Mouse (Mus musculus) C2C12 (cell line): ENCODE data around the gene Frmd8.

ENCODE experiments used
- CTCF ChIP-seq: IDR thresholded peaks from one replicate; pipeline ENCODE4 v1.5.1; 2011; ENCODE audit not compliant: control insufficient read depth, insufficient read depth, insufficient read length
- MAX ChIP-seq: IDR thresholded peaks from one replicate; pipeline ENCODE4 v1.6.1; 2011; ENCODE audit warnings: mild to moderate bottlenecking, control low read depth
- USF1 ChIP-seq: IDR thresholded peaks from one replicate; pipeline ENCODE4 v1.6.1; 2011; ENCODE audit warnings: low read depth, mild to moderate bottlenecking, control low read depth, moderate library complexity

DNA sequence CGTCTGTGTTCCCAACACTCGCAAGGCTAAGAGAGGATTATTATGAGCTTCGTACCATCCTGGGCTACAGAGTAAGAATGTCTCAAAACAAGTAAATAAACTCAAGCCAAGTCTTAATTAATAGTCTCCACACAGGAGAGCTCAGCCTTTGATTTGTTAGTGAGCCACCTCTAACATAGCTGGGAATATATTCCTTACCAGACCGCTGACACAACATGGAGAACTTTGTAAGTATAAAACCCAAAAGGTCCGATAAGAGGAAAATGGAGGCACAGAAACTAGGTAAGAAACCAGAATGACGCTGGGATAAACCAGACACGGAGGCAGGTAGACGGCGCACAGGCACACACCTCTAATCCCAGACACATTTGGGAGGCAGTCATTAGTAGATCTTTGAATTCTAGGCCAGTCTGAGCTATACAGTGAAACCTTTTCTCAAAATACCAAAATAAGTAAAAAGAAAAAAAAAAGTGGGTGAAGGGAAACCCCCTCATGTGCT is 34.1 kb downstream of the Frmd8 start:
- TF ChIP-seq CTCF, result no peak
- no peak for TF ChIP-seq MAX
- TF ChIP-seq USF1, result no peak
